Mouse (Mus musculus): ENCODE results near the gene Gm128.

DNA sequence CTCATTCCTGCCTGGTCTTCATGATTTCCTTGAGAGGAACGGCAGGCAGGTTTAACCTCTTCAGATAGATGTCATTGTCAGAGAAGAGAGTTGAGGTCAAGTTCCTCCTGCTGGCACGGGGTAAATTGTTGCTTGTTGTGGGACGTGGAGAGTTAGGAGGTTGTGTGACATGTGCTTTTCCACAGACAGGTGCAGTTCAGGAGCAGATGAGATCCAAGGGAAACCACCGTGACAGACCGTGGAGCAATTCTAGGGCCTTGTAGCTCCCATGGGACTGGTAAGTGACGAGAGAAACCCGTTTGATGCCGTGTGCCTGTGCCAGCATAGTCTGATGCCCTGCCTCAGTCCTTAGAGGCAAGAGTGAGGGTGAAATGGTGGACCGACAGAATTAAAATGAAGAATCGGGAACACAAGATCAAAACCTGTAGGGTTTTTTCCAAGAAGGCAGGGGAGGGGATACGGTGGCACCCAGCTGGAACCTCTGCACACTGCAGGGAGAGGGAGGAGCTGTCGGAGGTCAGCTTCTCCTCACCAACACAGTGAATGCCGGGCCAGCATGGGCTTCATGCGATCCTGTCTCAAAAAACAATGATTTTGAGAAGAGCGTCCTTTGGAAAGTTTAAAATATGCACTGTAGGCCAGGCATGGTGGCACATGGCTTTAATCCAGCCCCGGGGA is 8.0 kb downstream of the Gm128 start:
- TF ChIP-seq CTCF (IDR thresholded peaks at IDR 0.05; ENCODE audit: low read depth, low read length): no peak
- TF ChIP-seq POLR2A (IDR thresholded peaks at IDR 0.05; ENCODE audit: borderline replicate concordance, low read depth, low read length): no peak

Data from bone marrow macrophage, adult 2 months (primary cell).